Mouse (Mus musculus) gastrocnemius, adult 2 months (tissue): ENCODE measurements at regions not wholly inside any gene's neighbourhood (a gene's known extent, or its start where the extent isn't known, plus 50 kb on each side); places are given as distances from the start of the nearest gene placed in this dataset.

ENCODE experiments used
- DNase-seq: peaks from one replicate; pipeline ENCODE4 v3.0.0; 2022
- H3K27ac ChIP-seq: fragments of 200-600 bp; 2 replicates; pipeline ENCODE4 v1.8.1; 2022; ENCODE audit warnings: mild to moderate bottlenecking
- H3K4me3 ChIP-seq: fragments of 200-600 bp; 2 replicates; pipeline ENCODE4 v1.8.1; 2022; ENCODE audit warnings: mild to moderate bottlenecking, moderate library complexity
- CTCF ChIP-seq: fragments of 200-600 bp; IDR thresholded peaks from 2 replicates; pipeline ENCODE4 v1.8.1; 2022; ENCODE audit warnings: antibody characterized with exemption, mild to moderate bottlenecking, moderate library complexity
- intact Hi-C: fragments of 180-260 bp; cut with DNase I; formaldehyde crosslinking; loops from one replicate; pipeline ENCODE4 v1.15.1; 2025

GRCm38 (mm10) chr11:25538641-25539258 is 671.8 kb downstream of the 5730522E02Rik start:
- intact Hi-C loops = no loop called here
- no peak for DNase-seq

GRCm38 (mm10) chr11:25536069-25536468 is 674.5 kb downstream of the 5730522E02Rik start:
- no peak for TF ChIP-seq CTCF
- intact Hi-C loops = no loop called here
- no peak overlapping the region for H3K4me3 ChIP-seq
- no peak for DNase-seq
- H3K27ac ChIP-seq = no peak overlapping the region

More at GRCm38 (mm10) chr11:25538641-25539258, 671.8 kb downstream of the 5730522E02Rik start:
- TF ChIP-seq CTCF = no peak
- no peak overlapping the region for H3K4me3 ChIP-seq
- H3K27ac ChIP-seq = no peak overlapping the region

GRCm38 (mm10) chr11:25533081-25533480 is 677.5 kb downstream of the 5730522E02Rik start:
- TF ChIP-seq CTCF = no peak
- Histone ChIP-seq H3K4me3 (no peak overlapping the region), H3K27ac (no peak overlapping the region)
- no peak for DNase-seq
- intact Hi-C loops = no loop called here

GRCm38 (mm10) chr11:25531668-25532398 is 678.7 kb downstream of the 5730522E02Rik start:
- intact Hi-C loops = no loop called here
- no peak overlapping the region for H3K4me3 ChIP-seq
- DNase-seq = no peak

GRCm38 (mm10) chr11:25528056-25528455 is 682.5 kb downstream of the 5730522E02Rik start:
- H3K27ac ChIP-seq = no peak overlapping the region
- H3K4me3 ChIP-seq = no peak overlapping the region
- TF ChIP-seq CTCF = no peak
- DNase-seq = no peak
- intact Hi-C loops = no loop called here

More at GRCm38 (mm10) chr11:25531668-25532398, 678.7 kb downstream of the 5730522E02Rik start:
- no peak for TF ChIP-seq CTCF
- H3K27ac ChIP-seq = no peak overlapping the region

- no peak overlapping the region for H3K4me3 ChIP-seq
- no peak for DNase-seq
- intact Hi-C loops = no loop called here
- H3K27ac ChIP-seq = no peak overlapping the region
- TF ChIP-seq CTCF = no peak
Measured at GRCm38 (mm10) chr11:25518903-25519302, 691.7 kb downstream of the 5730522E02Rik start.

GRCm38 (mm10) chr11:25518131-25518530 is 692.4 kb downstream of the 5730522E02Rik start:
- no peak for TF ChIP-seq CTCF
- H3K27ac ChIP-seq = no peak overlapping the region
- DNase-seq = no peak
- H3K4me3 ChIP-seq = no peak overlapping the region
- intact Hi-C loops = no loop called here

- TF ChIP-seq CTCF = no peak
- DNase-seq = no peak
- intact Hi-C loops = no loop called here
- Histone ChIP-seq H3K4me3 (no peak overlapping the region), H3K27ac (no peak overlapping the region)
Measured at GRCm38 (mm10) chr11:25505500-25505899, 705.1 kb downstream of the 5730522E02Rik start.

GRCm38 (mm10) chr11:25473682-25474365 is 736.7 kb downstream of the 5730522E02Rik start:
- Histone ChIP-seq H3K4me3 (no peak overlapping the region), H3K27ac (no peak overlapping the region)
- intact Hi-C loops = no loop called here
- DNase-seq = no peak
- no peak for TF ChIP-seq CTCF

GRCm38 (mm10) chr11:25469819-25470218 is 740.7 kb downstream of the 5730522E02Rik start:
- intact Hi-C loops = no loop called here
- no peak overlapping the region for H3K4me3 ChIP-seq
- no peak overlapping the region for H3K27ac ChIP-seq
- TF ChIP-seq CTCF = no peak
- DNase-seq = no peak

- TF ChIP-seq CTCF = no peak
- no peak overlapping the region for H3K4me3 ChIP-seq
- no peak for DNase-seq
- H3K27ac ChIP-seq = no peak overlapping the region
- intact Hi-C loops = no loop called here
Measured at GRCm38 (mm10) chr11:25437206-25437605, 773.4 kb downstream of the 5730522E02Rik start.

- H3K27ac ChIP-seq = no peak overlapping the region
- no peak overlapping the region for H3K4me3 ChIP-seq
- intact Hi-C loops = no loop called here
- DNase-seq = no peak
- TF ChIP-seq CTCF = peak; percentile 10; the same call in 1 of the 2 replicates
Measured at GRCm38 (mm10) chr11:25435645-25436044, 774.9 kb downstream of the 5730522E02Rik start.

- TF ChIP-seq CTCF = no peak
- intact Hi-C loops = no loop called here
- Histone ChIP-seq H3K27ac (no peak overlapping the region), H3K4me3 (no peak overlapping the region)
- no peak for DNase-seq
Measured at GRCm38 (mm10) chr11:25423186-25423585, 787.4 kb downstream of the 5730522E02Rik start.
